Mouse (Mus musculus): ENCODE data around the gene Atp1a2.
"Not testable (repeated sequence)": the region's sequence is repeated elsewhere in the genome, so short reads cannot be mapped to it uniquely, and the experiment has no call there.

Gene Atp1a2

GRCm38 (mm10) chr1:172273386-172273785, 24.5 kb downstream of the Atp1a2 start:
- DNase-seq (ENCODE audit: low read depth, low spot score) = no peak

- DNase-seq (ENCODE audit: low read depth, low spot score) = no peak
These were observed 26.1 kb downstream of the Atp1a2 start for GRCm38 (mm10) chr1:172271765-172272164.

- DNase-seq (ENCODE audit: low read depth, low spot score) = no peak
These were observed 26.7 kb downstream of the Atp1a2 start for GRCm38 (mm10) chr1:172271208-172271607.

- DNase-seq (ENCODE audit: low read depth, low spot score) = no peak
These were observed 36.3 kb downstream of the Atp1a2 start, which contains the start of gene Igsf8 for GRCm38 (mm10) chr1:172261477-172262078. Gene Igsf8 (plus strand): TSS chr1:172261641.

- no peak for DNase-seq (ENCODE audit: low read depth, low spot score)
These were observed 39.5 kb downstream of the Atp1a2 start, which contains the start of gene Atp1a4 for GRCm38 (mm10) chr1:172258314-172258713. Gene Atp1a4 (minus strand): TSS chr1:172258414.

GRCm38 (mm10) chr1:172247679-172248078, 50.2 kb downstream of the Atp1a2 start:
- no peak for DNase-seq (ENCODE audit: low read depth, low spot score)

- DNase-seq (ENCODE audit: low read depth, low spot score) = no peak
These were observed 50.6 kb downstream of the Atp1a2 start for GRCm38 (mm10) chr1:172247216-172247615.

GRCm38 (mm10) chr1:172244645-172245044, 53.2 kb downstream of the Atp1a2 start:
- DNase-seq (ENCODE audit: low read depth, low spot score) = not testable (repeated sequence)

- DNase-seq (ENCODE audit: low read depth, low spot score) = no peak
These were observed 54.2 kb downstream of the Atp1a2 start for GRCm38 (mm10) chr1:172243547-172244205.

GRCm38 (mm10) chr1:172242401-172242800, 55.5 kb downstream of the Atp1a2 start:
- no peak for DNase-seq (ENCODE audit: low read depth, low spot score)

GRCm38 (mm10) chr1:172240945-172241708, 56.7 kb downstream of the Atp1a2 start:
- DNase-seq (ENCODE audit: low read depth, low spot score) = no peak

- DNase-seq (ENCODE audit: low read depth, low spot score) = no peak
These were observed 68.6 kb downstream of the Atp1a2 start for GRCm38 (mm10) chr1:172229215-172229614.

GRCm38 (mm10) chr1:172228209-172228608, 69.7 kb downstream of the Atp1a2 start:
- no peak for DNase-seq (ENCODE audit: low read depth, low spot score)
